Mouse (Mus musculus) heart, postnatal 0 days (tissue): ENCODE results near the gene Gldc. TPM values are rescaled to one million over a fixed set of nuclear protein-coding genes. Genes with fewer than 3 reads are reported as not detected.
A peak's percentile ranks its signal among the peaks of the same experiment; 100 is the strongest.

Experiments
- ATAC-seq: fragments of 200-750 bp; cut with Nextera tagmentation; 2 replicates; pipeline ENCODE4 v1.8.0; 2017; ENCODE audit warnings: low read depth, moderate number of reproducible peaks, moderate library complexity; ENCODE audit not compliant: insufficient read depth
- DNase-seq: peaks from one replicate; pipeline ENCODE4 v3.0.0-alpha.2; 2016; ENCODE audit warnings: low spot score
- H3K27ac ChIP-seq: fragments of 300-500 bp; sonication (generic); 2 replicates; pipeline ENCODE4 v1.5.1; 2014; ENCODE audit warnings: low read depth, mild to moderate bottlenecking
- H3K27me3 ChIP-seq: fragments of 300-500 bp; sonication (generic); 2 replicates; pipeline ENCODE4 v1.6.1; 2014; ENCODE audit warnings: low read length, mixed read lengths; ENCODE audit not compliant: control insufficient read depth, insufficient read depth
- H3K36me3 ChIP-seq: fragments of 300-500 bp; sonication (generic); replicated peaks from 2 replicates; pipeline ENCODE4 v1.6.1; 2014; ENCODE audit warnings: low read length, mixed read lengths; ENCODE audit not compliant: control insufficient read depth, insufficient read depth
- H3K4me1 ChIP-seq: fragments of 300-500 bp; sonication (generic); 2 replicates; pipeline ENCODE4 v1.6.1; 2014; ENCODE audit warnings: antibody characterized with exemption; ENCODE audit not compliant: control insufficient read depth, insufficient read depth
- H3K4me2 ChIP-seq: fragments of 300-500 bp; sonication (generic); 2 replicates; pipeline ENCODE4 v1.6.1; 2014; ENCODE audit warnings: low read depth, mild to moderate bottlenecking, low read length, moderate library complexity
- H3K4me3 ChIP-seq: fragments of 300-500 bp; sonication (generic); 2 replicates; pipeline ENCODE4 v1.5.1; 2014; ENCODE audit warnings: low read depth, low read length
- H3K9ac ChIP-seq: fragments of 300-500 bp; sonication (generic); replicated peaks from 2 replicates; pipeline ENCODE4 v1.6.1; 2014; ENCODE audit warnings: low read depth, low read length, mixed read lengths
- H3K9me3 ChIP-seq: fragments of 300-500 bp; sonication (generic); replicated peaks from 2 replicates; pipeline ENCODE4 v1.6.1; 2016; ENCODE audit warnings: low read length; ENCODE audit not compliant: control insufficient read depth
- CTCF ChIP-seq: IDR thresholded peaks from 2 replicates; pipeline ENCODE4 v1.5.1; 2016; ENCODE audit warnings: antibody characterized with exemption, control low read depth, low read depth
- EP300 ChIP-seq: IDR thresholded peaks from 2 replicates; pipeline ENCODE4 v1.6.1; 2016; ENCODE audit warnings: antibody characterized with exemption, low read depth
- WGBS: fragments of 180-500 bp; shearing (Covaris S2); extraction: QIAGEN DNeasy Blood & Tissue Kit; methylation state at CpG from one replicate; pipeline ENCODE4 v1.1.7; 2014; 5-methylcytosine and 5-hydroxymethylcytosine counted together
- polyA plus RNA-seq: library from polyadenylated mRNA; unstranded; fragments of >200 nt; fragmentation: Nextera tagmentation; extraction: Ambion mirVana; gene quantifications from 2 replicates; pipeline ENCODE4 v1.2.1, GENCODE M21; 2015
- total RNA-seq: library from RNA; depleted of rRNA; stranded (reverse); fragments of >200 nt; gene quantifications from 2 replicates; pipeline ENCODE4 v1.2.3, GENCODE M21; 2014; ENCODE audit warnings: low replicate concordance

Gene Gldc
- total and polyA plus RNA-seq, 2 experiments from 2014 or later = 0.25 to 2.0 TPM

DNA sequence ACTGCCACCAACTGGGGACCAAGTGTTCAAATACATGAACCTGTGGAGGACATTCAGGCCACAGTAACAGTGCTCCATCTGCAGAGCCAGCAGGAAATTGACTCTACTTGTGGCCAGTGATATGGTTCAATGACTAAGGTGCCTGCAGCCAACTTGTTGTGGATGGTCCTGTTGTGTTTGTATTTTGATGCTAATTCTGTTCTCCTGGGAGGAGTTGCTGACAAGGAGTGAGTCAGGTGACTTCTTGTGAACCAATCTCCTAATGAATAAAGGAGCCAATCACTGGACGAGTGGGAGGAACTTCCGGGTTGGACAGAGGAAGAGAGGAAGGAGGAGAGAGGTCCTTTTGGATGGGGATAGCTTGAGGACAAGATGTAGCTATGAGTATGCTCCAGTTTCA, 10.3 kb upstream of the Gldc start:
- H3K9ac ChIP-seq = no peak overlapping the region
- ATAC-seq = no peak
- H3K4me2 ChIP-seq = no peak overlapping the region
- H3K36me3 ChIP-seq = no peaks in the 10 kb centered on the region
- 70% methylated on average over 2 of the region's 2 CpGs for WGBS
- no peak overlapping the region for H3K4me3 ChIP-seq
- DNase-seq = no peak
- no peaks in the 10 kb centered on the region for H3K4me1 ChIP-seq
- H3K27ac ChIP-seq = no peak overlapping the region
- no peaks in the 10 kb centered on the region for H3K27me3 ChIP-seq
- no peak for TF ChIP-seq EP300
- no peak for TF ChIP-seq CTCF
- peaks cover 10% of the 10 kb centered on the region; the same call in 1 of the 2 replicates for H3K9me3 ChIP-seq

DNA sequence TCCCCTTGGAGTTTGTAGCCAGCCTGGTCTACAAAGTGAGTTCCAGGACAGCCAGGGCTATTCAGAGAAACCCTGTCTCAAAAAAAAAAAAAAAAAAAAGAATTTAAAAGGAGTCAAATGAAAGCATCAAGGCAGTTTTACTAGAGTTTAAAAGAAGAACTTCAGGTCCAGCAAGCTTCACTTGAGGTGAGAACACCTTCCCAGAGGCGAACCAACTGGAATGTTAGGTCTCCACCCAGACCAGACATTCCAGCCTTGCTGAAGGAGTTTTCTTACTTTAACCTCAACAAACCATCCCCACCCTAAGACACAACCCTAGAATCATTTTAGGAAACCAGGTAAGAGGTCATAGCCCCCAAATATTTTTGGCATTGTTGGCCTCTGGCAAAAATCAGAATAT, 4.8 kb upstream of the Gldc start:
- ATAC-seq = no peak

DNA sequence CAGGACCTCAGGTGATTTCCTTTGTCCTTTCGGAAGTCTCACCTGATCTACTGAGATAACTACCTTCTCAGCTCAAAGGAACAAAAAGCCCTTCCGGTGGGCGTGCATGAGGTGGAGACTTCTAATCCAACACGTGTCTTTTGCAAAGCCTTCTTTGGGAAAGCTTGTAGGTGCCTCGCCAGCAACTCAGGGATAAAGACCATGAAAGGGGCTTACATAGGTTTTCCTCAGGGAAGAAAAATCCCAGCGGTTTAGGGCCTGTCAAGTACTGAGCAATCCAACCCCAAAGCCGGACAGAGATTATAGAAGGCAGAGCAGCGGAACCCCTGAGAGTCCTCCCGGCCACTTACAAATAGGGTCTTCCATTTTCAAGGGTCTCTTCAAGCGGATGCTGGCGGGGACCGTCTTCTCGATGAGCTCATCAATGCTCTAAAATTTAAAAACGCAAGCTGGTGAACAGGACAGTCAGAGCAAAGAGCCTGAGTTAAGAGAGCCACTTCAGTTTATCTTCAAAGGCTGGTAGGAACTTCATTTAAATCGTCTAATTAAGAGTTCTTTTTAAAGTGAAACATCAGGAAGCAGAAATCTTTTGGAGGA, 1.1 kb downstream of the Gldc start:
- 10% methylated on average over 15 of the region's 15 CpGs for WGBS
- no peaks in the 10 kb centered on the region for H3K36me3 ChIP-seq
- DNase-seq (no peak), ATAC-seq (no peak)
- H3K9me3 ChIP-seq = no peaks in the 10 kb centered on the region
- peak overlapping the region; percentile 54 for H3K4me3 ChIP-seq
- no peak overlapping the region for H3K27ac ChIP-seq
- H3K9ac ChIP-seq = no peak overlapping the region
- TF ChIP-seq EP300 (no peak), CTCF (no peak)
- peak overlapping the region; percentile 86 for H3K4me2 ChIP-seq
- H3K4me1 ChIP-seq = no peaks in the 10 kb centered on the region
- H3K27me3 ChIP-seq = peaks cover 42% of the 10 kb centered on the region

More for the DNA sequence above, 4.8 kb upstream of the Gldc start:
- H3K4me1 ChIP-seq = no peaks in the 10 kb centered on the region
- no peak overlapping the region for H3K4me2 ChIP-seq
- TF ChIP-seq EP300 (no peak), CTCF (no peak)
- peaks cover 15% of the 10 kb centered on the region for H3K27me3 ChIP-seq
- H3K27ac ChIP-seq = no peak overlapping the region
- DNase-seq = no peak
- no peaks in the 10 kb centered on the region for H3K9me3 ChIP-seq
- no peaks in the 10 kb centered on the region for H3K36me3 ChIP-seq
- no peak overlapping the region for H3K9ac ChIP-seq
- WGBS = 92% methylated on average over 1 of the region's 1 CpGs
- H3K4me3 ChIP-seq = no peak overlapping the region

DNA sequence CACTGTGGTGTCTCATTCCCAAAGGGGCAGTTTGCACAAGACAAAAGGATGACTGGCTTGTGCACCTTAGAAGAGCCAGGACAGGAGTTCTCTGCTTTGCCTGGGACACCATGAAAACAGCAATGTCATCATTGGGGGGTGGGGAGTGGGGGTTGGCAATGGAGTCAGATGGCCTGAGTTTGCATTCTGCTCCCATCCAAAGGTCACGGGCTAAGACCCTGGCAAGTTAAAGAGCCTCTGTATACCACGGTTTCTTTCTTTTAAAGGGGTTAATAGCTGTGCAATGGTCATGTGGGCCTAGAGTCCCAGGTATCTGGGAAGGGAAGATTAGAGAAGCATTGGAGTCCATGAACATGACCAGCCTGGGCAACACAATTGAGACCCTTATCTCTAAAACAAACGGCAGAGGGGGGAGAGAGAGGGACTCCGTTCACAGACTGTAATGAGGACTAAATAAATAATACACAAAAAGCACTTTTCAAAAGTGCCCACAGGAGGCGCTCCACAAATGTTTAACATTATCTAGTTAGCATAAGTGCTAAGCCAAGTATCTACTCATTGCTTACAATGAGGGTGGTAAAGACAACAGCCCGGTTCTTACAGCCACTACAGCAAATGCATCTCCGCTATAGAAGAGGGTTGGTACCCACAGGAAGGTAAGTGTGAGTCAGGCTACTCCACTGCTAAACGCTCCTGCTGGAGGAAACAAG, 3.7 kb downstream of the Gldc start:
- H3K4me1 ChIP-seq = no peaks in the 10 kb centered on the region
- no peak overlapping the region for H3K4me3 ChIP-seq
- no peaks in the 10 kb centered on the region for H3K9me3 ChIP-seq
- H3K36me3 ChIP-seq = no peaks in the 10 kb centered on the region
- TF ChIP-seq CTCF (no peak), EP300 (no peak)
- DNase-seq (no peak), ATAC-seq (no peak)
- H3K4me2 ChIP-seq = no peak overlapping the region
- H3K27ac ChIP-seq = no peak overlapping the region
- peaks cover 42% of the 10 kb centered on the region for H3K27me3 ChIP-seq
- WGBS = 70% methylated on average over 8 of the region's 8 CpGs
- H3K9ac ChIP-seq = no peak overlapping the region

- Histone ChIP-seq H3K36me3 (no peaks in the 10 kb centered on the region), H3K9ac (no peak overlapping the region), H3K4me1 (no peaks in the 10 kb centered on the region), H3K9me3 (no peaks in the 10 kb centered on the region), H3K4me3 (no peak overlapping the region), H3K27me3 (peaks cover 30% of the 10 kb centered on the region), H3K4me2 (no peak overlapping the region), H3K27ac (no peak overlapping the region)
- no peak for DNase-seq
- TF ChIP-seq CTCF = no peak
- no peak for TF ChIP-seq EP300
- 82% methylated on average over 6 of the region's 6 CpGs for WGBS
- no peak for ATAC-seq
Observed at GRCm38 (mm10) chr19:30170319-30170718, 4.9 kb downstream of the Gldc start.
